Mouse (Mus musculus) frontal cortex, postnatal 14 days (tissue): ENCODE measurements around the gene Tgfb2.

Source experiments
- DNase-seq, 2 experiments: peaks; one replicate each; pipeline ENCODE4 v3.0.0; 2022; ENCODE audit warnings: low spot score in 2 of 2

Tgfb2 gene

DNA sequence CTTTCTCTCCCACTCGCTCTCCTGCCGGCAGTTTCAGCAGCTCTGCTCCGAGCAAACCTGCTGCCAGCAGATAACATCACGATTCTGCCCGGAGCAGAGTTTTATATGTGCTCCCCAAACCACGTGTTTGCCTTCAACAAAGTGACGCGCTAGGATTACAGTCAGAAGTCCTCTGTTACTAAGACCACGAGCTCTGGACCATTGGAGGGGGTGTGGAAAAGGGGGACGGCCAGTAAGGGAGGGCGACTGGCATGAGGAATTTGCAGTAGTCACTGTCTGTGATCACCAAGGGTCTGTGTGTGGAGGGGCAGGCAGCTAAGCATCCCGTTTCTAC is at the start of gene Tgfb2:
TSS of gene Tgfb2 (minus strand) at position 75 of the 334 bp plus-strand sequence.
- peak; percentile 29 for DNase-seq

DNA sequence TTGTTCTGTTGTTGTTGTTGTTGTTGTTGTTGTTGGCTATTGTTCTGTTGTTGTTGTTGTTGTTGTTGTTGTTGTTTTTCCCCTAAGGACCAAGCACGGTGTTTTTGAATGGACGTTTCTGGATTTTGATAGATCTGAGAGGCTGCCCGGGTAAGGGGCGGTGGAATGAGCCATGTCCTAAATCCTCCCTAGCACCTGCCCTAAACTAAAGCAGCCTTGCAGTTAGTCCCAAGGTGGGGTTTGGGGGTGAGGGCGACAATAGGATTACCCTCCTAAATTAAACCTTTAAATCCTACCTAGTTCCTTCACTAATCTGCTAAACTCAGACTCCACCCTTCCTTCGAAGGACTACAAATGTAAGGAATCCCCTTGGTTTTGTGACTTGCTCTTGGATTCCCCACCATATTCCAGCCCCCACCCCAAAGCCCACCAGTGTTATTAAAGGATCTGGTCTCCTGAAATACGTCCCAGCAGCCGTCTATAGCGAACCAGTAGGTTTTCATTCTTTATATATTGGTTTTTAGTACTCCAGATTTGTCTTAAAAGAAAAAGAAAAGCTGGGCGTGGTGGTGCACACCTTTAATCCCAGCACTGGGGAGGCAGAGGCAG is 44.0 kb upstream of the Tgfb2 start:
- DNase-seq = no peak

DNA sequence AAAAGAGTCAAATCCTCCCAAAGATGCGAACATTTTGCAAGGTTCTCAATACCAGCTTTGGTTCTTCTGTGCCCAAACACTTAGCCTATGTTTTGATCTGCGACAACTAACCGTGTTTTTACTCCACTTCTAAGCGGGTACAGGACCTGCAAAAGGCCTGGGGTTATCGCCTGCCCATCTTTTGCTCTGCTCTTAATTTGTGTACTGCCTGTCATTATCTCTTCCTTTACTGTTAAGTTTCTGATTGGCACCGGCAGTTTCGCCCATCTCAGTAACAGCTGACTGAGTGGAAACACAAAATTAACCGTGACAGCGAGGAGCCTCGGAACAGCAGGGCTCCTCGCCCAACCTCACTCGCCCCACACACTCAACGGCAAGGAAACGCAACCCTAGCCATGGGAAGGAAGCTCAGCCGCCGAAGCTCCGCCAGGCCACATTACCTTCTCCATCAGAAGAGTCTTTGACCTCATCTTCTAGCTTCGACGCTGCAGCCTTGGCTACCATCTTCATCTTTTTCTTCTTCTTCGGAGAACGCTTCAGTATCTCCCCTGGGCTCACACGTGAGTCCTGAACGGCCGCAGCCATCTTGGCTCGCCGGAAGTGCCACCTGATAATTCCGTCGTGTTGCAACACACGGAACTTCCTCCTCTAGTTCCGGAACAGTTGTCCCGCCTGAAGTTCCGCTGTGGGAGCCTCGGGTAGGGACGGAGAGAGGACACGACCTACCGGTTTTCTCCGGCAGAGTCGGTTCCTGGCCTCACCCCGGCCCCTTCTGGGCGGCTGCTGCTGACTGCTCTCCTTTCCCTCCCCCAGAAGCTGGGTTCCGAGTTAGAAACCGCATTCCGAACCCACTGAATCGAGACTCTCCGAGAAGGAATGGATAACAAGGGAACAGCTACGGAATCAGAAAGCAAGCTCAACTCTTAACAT is 43.2 kb upstream of the Tgfb2 start, which contains the start of gene Rrp15:
TSS of gene Rrp15 (minus strand) at position 635 of the 930 bp plus-strand sequence.
- peak; percentile 72 to 77 for DNase-seq

DNA sequence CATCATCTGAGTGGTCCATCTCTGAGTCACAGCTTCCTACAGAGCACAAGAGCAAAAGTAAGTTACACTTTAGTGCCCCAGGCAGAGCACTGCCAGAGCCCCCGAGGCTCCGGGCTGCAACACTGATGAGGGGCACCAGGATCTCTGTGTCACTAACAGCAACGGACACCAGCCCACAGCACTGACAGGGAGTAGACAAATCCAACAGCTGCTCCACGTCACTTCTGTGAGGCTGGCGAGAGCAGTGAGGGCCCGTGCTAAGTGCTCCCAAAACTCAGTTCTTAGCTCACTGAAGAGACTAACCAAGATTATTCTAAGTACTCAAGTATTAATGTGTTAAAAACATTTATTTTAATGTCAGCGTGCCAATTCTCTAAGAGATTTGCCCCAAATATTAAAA is 34.0 kb upstream of the Tgfb2 start:
- DNase-seq = no peak

DNA sequence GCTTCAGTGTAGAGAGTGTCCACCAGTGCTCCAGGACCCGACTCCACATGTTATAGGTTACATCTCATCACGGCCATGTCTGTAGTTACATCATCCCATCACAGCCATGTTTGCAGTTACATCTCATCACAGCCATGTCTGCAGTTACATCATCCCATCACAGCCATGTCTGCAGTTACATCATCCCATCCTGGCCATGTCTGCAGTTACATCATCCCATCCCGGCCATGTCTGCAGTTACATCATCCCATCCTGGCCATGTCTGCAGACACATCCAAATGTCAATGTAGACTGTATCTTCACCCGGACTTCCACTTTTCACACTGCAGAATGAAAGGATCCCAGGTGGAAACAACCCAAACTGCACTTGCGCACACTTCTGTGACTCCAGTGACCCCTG is 29.7 kb upstream of the Tgfb2 start:
- DNase-seq = no peak

DNA sequence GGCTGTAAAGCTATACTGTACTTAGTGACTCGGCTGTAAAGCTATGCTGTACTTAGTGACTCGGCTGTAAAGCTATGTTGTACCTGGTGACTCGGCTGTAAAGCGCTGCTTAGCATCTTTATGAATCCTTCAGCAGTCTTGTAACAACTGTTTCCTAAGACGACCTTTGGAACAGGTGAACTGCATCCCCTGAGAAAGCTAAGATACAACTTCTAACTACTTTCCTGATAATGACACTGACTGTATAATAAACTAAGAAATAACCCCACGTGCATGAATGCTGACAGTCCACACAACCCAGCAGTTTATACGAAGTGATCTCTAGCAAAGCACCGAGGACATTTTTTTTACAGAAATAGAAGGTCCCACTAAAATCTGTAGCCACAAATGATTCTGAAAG is 27.3 kb upstream of the Tgfb2 start:
- no peak for DNase-seq

DNA sequence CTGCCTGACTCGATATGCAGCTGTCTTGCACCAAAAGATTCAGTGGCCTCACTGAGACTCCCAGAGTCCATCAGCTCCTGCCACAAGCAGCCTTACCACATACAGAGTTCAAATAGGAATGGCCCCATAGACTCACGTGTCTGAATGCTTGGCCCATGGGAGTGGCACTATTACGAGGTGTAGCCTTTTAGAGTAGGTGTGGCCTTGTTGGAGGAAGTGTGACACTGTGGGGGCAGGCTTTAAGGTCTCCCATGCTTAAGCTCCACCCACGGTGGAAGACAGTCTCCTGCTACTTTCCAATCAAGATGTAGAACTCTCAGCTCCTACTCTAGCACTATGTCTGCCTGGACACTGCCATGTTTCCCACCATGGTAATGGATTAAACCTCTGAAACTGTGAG is 23.0 kb upstream of the Tgfb2 start:
- DNase-seq = no peak

DNA sequence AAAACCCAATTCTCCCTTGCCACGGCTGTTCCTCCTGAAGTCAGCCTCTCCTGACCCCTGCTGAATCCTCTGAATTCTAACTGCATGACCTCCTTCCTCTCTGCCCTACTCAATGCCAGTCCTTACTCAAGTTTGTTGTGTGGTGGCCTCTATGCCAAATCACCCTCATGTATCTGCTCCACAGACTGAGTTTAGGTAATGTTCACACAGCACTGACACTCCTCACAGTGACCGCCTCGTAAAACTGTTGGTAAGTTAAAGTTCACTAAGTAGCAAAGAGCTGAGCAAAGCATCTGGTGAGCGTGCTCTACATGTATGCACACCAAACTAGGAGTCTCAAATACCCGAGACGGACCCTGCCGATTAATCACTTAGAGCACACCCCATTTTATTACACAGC is 20.3 kb upstream of the Tgfb2 start:
- no peak for DNase-seq

DNA sequence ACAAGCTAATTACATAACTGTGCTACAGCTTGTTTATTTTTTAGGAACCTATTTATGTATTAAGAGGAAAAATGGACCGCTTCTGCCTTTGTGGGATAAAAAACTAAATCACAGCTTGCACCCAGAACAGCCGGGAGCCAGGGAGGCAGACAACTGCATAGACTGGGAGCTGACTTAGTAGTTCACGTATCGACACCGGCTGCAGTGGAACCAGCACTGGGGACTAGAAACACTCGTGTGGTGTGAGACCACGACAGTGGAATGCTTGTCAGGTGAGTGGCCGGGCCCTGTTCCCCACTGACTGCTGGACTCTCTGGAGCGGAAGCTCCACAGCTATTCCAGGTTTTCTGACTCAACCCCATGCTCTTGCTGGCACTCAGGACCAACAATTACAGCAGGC is 16.5 kb upstream of the Tgfb2 start:
- DNase-seq = no peak

DNA sequence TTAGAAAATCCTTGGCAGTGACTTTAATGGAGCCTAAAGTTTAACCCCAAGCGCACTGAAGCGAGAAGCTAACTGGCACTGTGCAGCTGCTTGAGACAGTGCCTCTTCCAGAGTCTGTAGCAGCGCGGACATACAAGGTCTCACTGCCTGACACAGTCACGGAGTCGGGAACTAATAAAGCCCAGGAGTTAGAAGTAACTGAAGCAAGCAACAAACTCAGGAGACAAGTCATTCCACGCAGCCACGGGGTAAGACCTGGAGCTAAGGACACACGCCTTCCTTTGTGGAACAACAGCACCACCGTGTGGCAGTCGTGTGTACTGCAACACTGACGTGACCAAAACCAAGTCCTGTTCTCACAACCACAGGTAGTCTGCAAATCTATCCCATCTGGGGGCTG is 16.1 kb upstream of the Tgfb2 start:
- DNase-seq = peak; percentile 66 to 86

DNA sequence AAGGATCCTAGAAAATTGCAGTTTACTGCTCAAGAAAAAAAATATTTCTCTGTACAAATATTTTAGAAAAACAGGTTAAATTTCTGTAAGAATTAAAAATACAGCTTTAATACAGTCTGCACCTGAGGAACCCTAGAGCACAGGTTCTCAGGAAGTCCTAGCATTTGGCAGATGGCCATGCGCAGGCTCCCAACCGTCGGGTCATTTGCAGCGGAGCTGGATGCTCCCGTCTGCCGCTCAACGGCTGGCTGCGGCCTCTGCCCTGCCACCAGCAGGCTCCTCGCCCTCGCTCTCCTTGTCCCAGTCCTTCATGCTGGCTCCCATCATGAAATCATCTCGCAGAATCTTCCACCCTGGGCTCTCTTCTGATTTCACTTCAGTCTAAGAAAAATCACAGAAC is 15.4 kb upstream of the Tgfb2 start:
- DNase-seq = no peak

DNA sequence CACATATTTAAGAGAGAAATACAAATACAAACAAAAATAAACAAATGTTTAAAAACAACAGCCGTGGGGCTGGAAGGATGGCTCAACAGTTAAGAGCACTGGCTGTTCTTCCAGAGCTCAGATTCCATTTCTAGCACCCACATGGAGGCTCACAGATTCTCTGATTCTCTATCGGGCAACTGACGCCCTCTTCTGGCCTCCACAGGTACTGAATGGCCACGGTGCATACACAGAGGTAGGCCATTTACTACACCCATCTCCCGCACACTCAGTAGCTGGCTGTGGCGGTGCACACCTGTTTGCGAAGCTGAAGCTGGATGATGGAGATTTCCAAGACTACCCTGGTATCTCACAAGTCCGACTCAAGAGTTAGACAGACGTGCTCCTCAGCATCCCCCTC is 13.9 kb upstream of the Tgfb2 start:
- DNase-seq = no peak

DNA sequence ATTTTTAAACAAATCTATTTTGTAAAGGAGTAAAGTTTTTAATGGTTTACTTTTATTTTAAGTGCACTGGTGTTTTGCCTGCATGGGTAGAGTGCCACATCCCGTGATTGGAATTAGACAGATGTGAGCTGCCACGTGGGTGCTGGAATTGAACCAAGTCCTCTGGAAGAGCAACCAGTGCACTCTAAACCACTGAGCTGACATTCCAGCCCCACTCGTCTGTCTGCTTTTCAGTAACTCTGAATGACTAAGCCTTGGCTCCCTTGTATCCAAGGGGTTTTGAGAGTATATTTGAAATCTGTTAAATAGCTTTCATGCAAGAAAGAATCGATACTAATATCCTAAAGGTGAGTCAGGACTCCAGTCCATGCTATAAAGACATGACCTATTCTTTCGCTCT is 13.1 kb upstream of the Tgfb2 start:
- no peak for DNase-seq

DNA sequence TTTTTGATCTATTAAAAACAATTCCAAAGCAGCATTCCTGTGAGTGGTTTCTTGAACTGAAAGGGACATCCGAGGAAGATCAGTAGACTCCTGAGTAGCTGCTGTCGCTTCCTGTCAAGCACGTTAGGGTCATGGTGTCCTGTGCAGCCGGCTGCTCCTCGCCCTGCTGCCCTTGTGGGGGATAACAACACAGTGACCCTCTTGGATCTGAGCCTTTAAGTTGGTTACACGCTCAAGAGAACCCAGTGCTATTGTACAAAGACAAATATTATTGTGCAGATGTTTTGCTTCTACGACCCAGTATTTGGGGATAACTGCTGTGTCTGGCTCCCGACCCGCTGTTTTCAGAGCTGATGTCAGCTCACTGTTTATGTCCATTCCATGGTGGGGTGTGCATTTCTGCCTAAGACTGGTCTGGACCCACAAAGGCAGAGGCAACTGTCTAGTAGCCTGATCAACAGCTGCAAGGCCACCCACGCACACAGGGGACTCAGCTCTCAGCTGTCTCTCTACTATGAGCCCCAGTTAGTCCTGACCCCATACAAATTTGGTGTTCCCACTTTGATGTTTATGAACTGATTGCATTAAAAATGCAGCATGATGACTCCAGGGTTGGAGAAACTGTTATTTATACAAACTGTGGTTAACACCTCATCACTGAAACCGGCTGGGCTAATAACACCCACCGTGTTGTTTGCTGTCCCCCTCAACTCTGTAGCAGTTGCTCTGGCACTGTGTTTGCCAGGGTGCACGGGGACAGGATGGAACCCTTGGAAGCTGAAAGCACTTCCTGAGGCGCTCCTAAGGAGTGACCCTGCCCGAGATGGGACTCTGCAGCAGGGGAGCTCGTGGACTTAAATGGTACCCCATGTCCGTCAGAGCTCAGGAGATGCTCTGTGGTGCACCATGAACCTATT is 9.4 kb upstream of the Tgfb2 start:
- DNase-seq = no peak

DNA sequence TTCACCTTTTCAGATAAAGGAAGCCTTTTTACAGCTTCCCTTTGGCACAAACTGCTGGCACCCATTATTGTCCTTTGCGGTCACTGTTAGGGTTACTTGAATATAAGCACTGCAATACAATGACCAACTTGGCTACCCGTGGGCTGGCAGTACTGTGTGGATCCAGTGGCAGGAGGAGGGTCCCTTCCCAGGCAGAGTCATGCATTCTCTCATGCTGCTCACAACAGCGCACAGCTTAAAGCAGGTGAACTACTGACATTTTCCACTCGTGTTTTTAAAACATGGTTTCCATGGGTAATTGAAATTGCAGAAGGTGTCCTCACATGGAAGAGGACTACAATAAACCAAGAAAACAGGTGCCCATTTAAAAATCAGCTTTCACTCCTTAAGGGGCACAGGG is 8.4 kb upstream of the Tgfb2 start:
- no peak for DNase-seq

DNA sequence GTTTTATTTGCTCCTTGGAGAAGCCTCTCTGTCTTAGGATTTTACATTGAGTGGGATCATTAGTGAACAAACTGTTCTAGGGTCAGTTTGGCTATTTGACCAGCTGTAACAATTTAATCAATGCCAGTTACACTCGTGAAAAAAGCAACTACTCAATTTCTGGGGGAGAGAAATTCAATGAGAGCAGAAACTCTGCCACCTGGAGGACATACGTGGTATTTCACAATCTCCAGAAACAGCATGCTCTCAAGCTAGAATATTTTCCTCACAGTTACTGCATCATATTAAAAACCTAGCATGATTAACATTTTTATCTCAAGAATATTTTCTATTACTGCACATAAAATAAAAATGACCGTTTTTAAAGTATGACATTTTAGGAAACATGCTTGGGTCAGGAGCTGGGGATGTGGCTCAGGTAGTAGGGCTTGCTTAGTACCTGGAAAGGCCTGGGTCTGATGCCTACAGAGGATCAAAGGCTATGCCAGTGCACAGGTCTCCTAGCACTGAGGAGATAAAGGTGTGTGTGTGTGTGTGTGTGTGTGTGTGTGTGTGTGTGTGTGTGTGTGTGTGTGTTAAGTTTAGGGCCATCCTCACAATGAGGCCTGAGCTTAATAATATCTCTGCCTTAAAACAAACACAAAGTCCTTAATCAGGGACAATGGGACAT is 7.1 kb upstream of the Tgfb2 start:
- DNase-seq = peak in 1 of 2 experiments; percentile 28

DNA sequence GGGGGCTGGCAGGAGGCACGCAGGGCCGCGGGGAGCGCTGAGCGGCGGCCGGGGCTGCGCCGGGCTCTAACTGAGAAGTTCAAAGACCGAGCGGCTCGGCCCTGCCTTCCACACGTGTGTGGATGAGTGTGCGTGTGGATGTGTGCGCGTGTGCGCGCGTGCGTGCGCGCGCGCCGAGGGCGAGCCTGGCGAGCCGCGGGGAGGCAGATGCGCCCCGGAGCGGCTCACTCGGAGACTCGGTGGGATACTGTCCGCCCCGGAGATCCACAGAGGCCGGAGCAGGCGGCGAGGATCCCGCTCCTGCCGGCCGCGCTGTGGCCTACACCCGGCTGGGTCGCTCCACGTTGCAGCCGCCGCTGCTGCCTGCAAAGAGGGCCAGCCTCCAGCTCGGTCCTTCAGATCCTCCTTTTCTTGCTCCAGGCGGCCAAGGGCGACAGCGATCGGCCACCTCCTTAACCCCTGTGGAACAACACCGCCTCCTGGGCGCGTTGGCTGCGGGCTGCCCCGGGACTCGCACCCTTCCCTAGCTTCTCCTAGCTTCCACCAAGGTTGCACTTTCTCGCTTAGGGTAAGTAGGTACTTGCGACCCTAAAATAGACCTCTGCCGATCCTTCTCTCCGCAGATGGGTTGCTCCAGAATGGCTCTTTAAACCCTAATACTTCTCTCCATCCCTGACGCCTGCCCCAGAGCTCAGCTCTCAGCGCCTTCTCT is 430 bp downstream of the Tgfb2 start:
- DNase-seq = peak; percentile 39 to 44

DNA sequence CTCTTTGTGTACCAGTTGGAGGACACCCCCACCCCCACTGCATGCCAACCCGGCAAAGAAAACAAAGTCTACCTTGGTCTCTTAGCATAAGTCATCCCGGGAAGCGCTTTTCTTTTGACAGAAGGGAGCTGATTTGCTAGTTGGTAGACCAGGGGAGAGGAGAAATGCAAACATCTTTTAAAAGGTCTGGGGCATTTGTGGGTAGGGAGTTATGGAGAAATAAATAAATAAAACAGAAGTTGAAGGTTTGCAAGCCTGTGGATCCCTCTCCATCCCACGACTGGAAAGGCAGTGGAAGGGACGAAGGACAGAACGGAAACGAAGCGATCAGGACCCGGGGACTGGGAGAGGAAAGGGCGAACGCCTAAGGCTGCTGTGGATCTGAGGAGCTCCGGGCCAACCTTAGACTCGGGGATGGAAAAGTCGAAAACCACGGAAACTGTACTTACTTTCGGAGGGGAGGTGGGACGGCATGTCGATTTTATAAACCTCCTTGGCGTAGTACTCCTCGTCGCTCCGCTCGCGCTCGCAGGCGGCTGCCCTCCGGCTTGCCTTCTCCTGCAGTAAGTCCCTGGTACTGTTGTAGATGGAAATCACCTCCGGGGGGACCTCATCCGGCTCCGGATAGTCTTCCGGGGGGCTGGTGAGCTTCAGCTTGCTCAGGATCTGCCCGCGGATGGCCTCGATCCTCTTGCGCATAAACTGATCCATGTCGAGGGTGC is 1.6 kb downstream of the Tgfb2 start:
- DNase-seq = peak in 1 of 2 experiments; percentile 17

DNA sequence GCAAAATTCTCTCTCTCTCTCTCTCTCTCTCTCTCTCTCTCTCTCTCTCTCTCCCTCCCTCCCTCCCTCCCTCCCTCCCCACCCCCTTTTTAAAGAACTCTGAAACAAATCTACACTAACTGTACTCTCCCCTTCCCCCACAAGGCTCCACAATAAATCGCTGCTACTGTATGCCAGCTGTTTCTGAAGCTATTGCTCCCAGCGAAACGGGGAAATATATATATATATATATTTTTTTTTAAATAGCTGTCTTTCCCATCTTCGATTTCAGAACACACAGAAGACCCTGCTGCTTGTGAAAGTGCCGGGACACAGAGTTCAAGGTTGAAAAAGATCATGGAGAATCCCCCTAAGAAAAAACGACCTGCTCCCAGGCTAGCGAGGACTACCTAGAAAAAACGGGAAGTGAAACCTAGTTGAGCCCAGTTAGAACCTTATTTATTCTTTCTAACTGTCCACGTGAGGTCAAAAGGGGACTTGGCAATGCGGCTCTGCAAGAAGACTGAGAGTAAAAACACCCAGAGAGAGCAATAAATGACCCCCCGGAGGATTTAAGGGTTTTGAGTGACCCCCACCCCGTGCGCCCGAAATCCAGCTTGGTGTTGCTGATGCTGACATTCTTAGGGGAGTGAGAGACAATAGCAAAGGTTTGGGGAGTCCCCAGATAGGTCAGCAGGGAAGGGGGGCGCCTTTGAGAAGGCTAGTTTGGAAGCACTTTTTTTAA is 2.4 kb downstream of the Tgfb2 start:
- DNase-seq = no peak
